Mouse (Mus musculus) liver, embryonic 14.5 days (tissue): ENCODE results near the gene Upk3b.

Source experiments
- CTCF ChIP-seq: IDR thresholded peaks from 2 replicates; pipeline ENCODE4 v1.5.1; 2016; ENCODE audit warnings: antibody characterized with exemption, low read depth, control low read depth
- EP300 ChIP-seq: IDR thresholded peaks from 2 replicates; pipeline ENCODE4 v1.6.1; 2016; ENCODE audit warnings: antibody characterized with exemption, low read depth

GRCm38 (mm10) chr5:136035285-136035684 lies 3.0 kb upstream of the Upk3b start:
- TF ChIP-seq CTCF (no peak), EP300 (no peak)
